Mouse (Mus musculus): ENCODE data around the gene Six1.

DNA sequence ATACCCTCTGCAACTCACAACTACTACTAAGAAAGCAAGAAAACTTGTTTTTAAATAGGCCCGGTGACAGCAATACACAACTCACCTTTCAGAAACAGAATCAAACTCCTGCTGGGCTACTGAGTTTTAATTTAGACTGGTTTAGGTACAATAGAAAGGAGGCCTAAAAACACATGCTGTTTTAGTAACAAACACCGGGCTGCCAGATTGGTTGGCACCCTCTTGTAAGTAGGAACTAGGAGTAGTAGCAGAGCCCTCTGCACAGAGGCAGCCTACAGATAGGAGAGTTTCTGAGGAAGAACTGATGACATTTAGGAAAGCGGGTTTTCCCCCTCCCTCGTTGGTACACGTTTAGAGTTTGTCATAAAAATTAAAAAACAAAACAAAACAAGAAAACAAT, 11.3 kb downstream of the Six1 start:
- TF ChIP-seq CTCF (IDR thresholded peaks at IDR 0.05; ENCODE audit: extremely low read depth, insufficient read length, insufficient replicate concordance, low read depth, low read length) (no peak), POLR2A (IDR thresholded peaks at IDR 0.05; ENCODE audit: low read depth, low read length) (no peak)

All from small intestine, adult 2 months (tissue).